Mouse (Mus musculus) C2C12 (cell line): ENCODE measurements around the gene Dirc2.

Source experiments
- CTCF ChIP-seq: IDR thresholded peaks from one replicate; pipeline ENCODE4 v1.5.1; 2011; ENCODE audit not compliant: control insufficient read depth, insufficient read depth, insufficient read length
- MYOD1 ChIP-seq: IDR thresholded peaks from one replicate; pipeline ENCODE4 v1.6.1; 2011; ENCODE audit warnings: low read depth; ENCODE audit not compliant: control insufficient read depth, insufficient read length
- MYOG ChIP-seq: IDR thresholded peaks from one replicate; pipeline ENCODE4 v1.6.1; 2011; ENCODE audit not compliant: control insufficient read depth, insufficient read length; ENCODE audit errors: extremely low read depth
- USF1 ChIP-seq: IDR thresholded peaks from one replicate; pipeline ENCODE4 v1.6.1; 2011; ENCODE audit warnings: low read depth, mild to moderate bottlenecking, control low read depth, moderate library complexity

DNA sequence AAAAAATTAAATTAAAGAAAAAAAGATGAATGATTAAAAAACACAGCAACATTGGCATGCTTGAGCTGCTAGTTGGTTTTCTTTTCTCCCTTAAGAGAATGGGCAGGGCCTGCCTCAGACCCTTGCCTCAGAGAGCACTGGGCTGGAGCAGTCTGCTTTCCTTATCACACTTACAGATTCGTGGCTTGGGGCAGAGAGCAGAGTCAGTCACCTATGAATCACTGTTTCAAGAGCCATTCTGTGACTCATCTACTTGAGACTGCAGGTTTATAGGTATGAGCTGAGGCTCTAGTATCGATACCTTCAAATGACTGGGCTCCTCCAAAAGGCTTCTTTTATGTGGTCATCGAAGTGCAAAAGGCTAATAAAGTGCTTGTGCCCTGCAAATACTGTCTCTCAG is 44.0 kb upstream of the Dirc2 start:
- no peak for TF ChIP-seq CTCF
- TF ChIP-seq MYOG = no peak
- no peak for TF ChIP-seq USF1
- no peak for TF ChIP-seq MYOD1
